Mouse (Mus musculus) megakaryocyte progenitor cell, adult 5-6 weeks (primary cell): Measurements from ENCODE around the gene N6amt1. TPM values are rescaled to one million over a fixed set of nuclear protein-coding genes. Genes with fewer than 3 reads are reported as not detected.

Experiments
- ATAC-seq: replicated peaks from 2 replicates; pipeline ENCODE4 v1.8.0; 2016; ENCODE audit warnings: mild to moderate bottlenecking, moderate TSS enrichment, inconsistent platforms; ENCODE audit not compliant: poor library complexity
- total RNA-seq, 2 experiments: library from RNA; stranded (forward) in 1 of 2; stranded (reverse) in 1 of 2; fragments of 157-497, 149-512 nt in 1 of 2; fragments of 200-1000 nt in 1 of 2; gene quantifications; 2 replicates each; pipeline versions ENCODE4 v1.2.3 to v1.2.4; 2015 to 2017

N6amt1 gene
- 13.8 and 18.7 TPM in 2 replicates for total RNA-seq (2015)
- 11.8 and 12.0 TPM in 2 replicates for total RNA-seq (2017)

GRCm38 (mm10) chr16:87354075-87354583 is at the start of gene N6amt1:
N6amt1 (plus strand) TSS chr16:87354185.
- ATAC-seq, result peak; percentile 98

GRCm38 (mm10) chr16:87305251-87306011 is 48.6 kb upstream of the N6amt1 start:
- no peak for ATAC-seq

- ATAC-seq, result no peak
Observed at GRCm38 (mm10) chr16:87307109-87307735, 46.8 kb upstream of the N6amt1 start.

- no peak for ATAC-seq
Observed at GRCm38 (mm10) chr16:87310659-87311058, 43.3 kb upstream of the N6amt1 start.

GRCm38 (mm10) chr16:87318200-87318811 is 35.7 kb upstream of the N6amt1 start:
- ATAC-seq, result no peak

- ATAC-seq, result no peak
Observed at GRCm38 (mm10) chr16:87318998-87319397, 35.0 kb upstream of the N6amt1 start.

GRCm38 (mm10) chr16:87319541-87320251 is 34.3 kb upstream of the N6amt1 start:
- no peak for ATAC-seq

- ATAC-seq, result no peak
Observed at GRCm38 (mm10) chr16:87320252-87320555, 33.8 kb upstream of the N6amt1 start.

GRCm38 (mm10) chr16:87324571-87324970 is 29.4 kb upstream of the N6amt1 start:
- ATAC-seq, result peak; percentile 46

- no peak for ATAC-seq
Observed at GRCm38 (mm10) chr16:87329986-87330385, 24.0 kb upstream of the N6amt1 start.

GRCm38 (mm10) chr16:87334756-87335155 is 19.2 kb upstream of the N6amt1 start:
- no peak for ATAC-seq

- no peak for ATAC-seq
Observed at GRCm38 (mm10) chr16:87341043-87341572, 12.9 kb upstream of the N6amt1 start.

- 0 out of 2 replicates have a peak, but pooled peaks have one; percentile 17 for ATAC-seq
Observed at GRCm38 (mm10) chr16:87348133-87348532, 5.9 kb upstream of the N6amt1 start.

- no peak for ATAC-seq
Observed at GRCm38 (mm10) chr16:87351386-87352105, 2.4 kb upstream of the N6amt1 start.

- no peak for ATAC-seq
Observed at GRCm38 (mm10) chr16:87353605-87354004, 380 bp upstream of the N6amt1 start.

GRCm38 (mm10) chr16:87354748-87355147 is 763 bp downstream of the N6amt1 start:
- no peak for ATAC-seq

- ATAC-seq, result no peak
Observed at GRCm38 (mm10) chr16:87360096-87360495, 6.1 kb downstream of the N6amt1 start.

- no peak for ATAC-seq
Observed at GRCm38 (mm10) chr16:87364231-87364630, 10.2 kb downstream of the N6amt1 start.

- ATAC-seq, result no peak
Observed at GRCm38 (mm10) chr16:87366035-87366434, 12.1 kb downstream of the N6amt1 start.

- no peak for ATAC-seq
Observed at GRCm38 (mm10) chr16:87366445-87366844, 12.5 kb downstream of the N6amt1 start.
